Mouse (Mus musculus) lung, postnatal 0 days (tissue): ENCODE data around the gene Vgll2. TPM values are rescaled to one million over a fixed set of nuclear protein-coding genes. Genes with fewer than 3 reads are reported as not detected.

Experiments used
- ATAC-seq: fragments of 200-750 bp; cut with Nextera tagmentation; 2 replicates; pipeline ENCODE4 v1.8.0; 2017; ENCODE audit warnings: moderate library complexity
- DNase-seq: peaks from one replicate; pipeline ENCODE4 v3.0.0-alpha.2; 2016; ENCODE audit warnings: low spot score
- H3K27ac ChIP-seq: fragments of 300-500 bp; sonication (generic); 2 replicates; pipeline ENCODE4 v1.5.1; 2014; ENCODE audit warnings: antibody characterized with exemption, mild to moderate bottlenecking, low read length, mixed read lengths
- H3K27me3 ChIP-seq: fragments of 300-500 bp; sonication (generic); replicated peaks from 2 replicates; pipeline ENCODE4 v1.6.1; 2014; ENCODE audit warnings: low read length, mixed read lengths; ENCODE audit not compliant: insufficient read depth
- H3K36me3 ChIP-seq: fragments of 300-500 bp; sonication (generic); 2 replicates; pipeline ENCODE4 v1.6.1; 2014; ENCODE audit warnings: low read length, mixed read lengths; ENCODE audit not compliant: insufficient read depth
- H3K4me1 ChIP-seq: fragments of 300-500 bp; sonication (generic); 2 replicates; pipeline ENCODE4 v1.6.1; 2014; ENCODE audit warnings: antibody characterized with exemption, low read depth, low read length, mixed read lengths; ENCODE audit not compliant: insufficient read depth
- H3K4me2 ChIP-seq: fragments of 300-500 bp; sonication (generic); replicated peaks from 2 replicates; pipeline ENCODE4 v1.6.1; 2014; ENCODE audit warnings: low read depth, mild to moderate bottlenecking, low read length, moderate library complexity, mixed read lengths
- H3K4me3 ChIP-seq: fragments of 300-500 bp; sonication (generic); 2 replicates; pipeline ENCODE4 v1.5.1; 2014; ENCODE audit warnings: low read depth, low read length
- H3K9ac ChIP-seq: fragments of 300-500 bp; sonication (generic); replicated peaks from 2 replicates; pipeline ENCODE4 v1.6.1; 2014; ENCODE audit warnings: low read depth, mild to moderate bottlenecking
- H3K9me3 ChIP-seq: fragments of 300-500 bp; sonication (generic); 2 replicates; pipeline ENCODE4 v1.6.1; 2016; ENCODE audit warnings: low read length, mixed read lengths
- CTCF ChIP-seq: IDR thresholded peaks from 2 replicates; pipeline ENCODE4 v1.5.1; 2016; ENCODE audit warnings: antibody characterized with exemption, mild to moderate bottlenecking
- EP300 ChIP-seq: IDR thresholded peaks from 2 replicates; pipeline ENCODE4 v1.6.1; 2016; ENCODE audit warnings: antibody characterized with exemption, mild to moderate bottlenecking, control low read depth
- WGBS: fragments of 180-500 bp; shearing (Covaris S2); extraction: QIAGEN DNeasy Blood & Tissue Kit; methylation state at CpG from one replicate; pipeline ENCODE4 v1.1.7; 2014; 5-methylcytosine and 5-hydroxymethylcytosine counted together
- microRNA-seq: library from miRNA; unstranded; fragments of <30 nt; microRNA quantifications from one replicate; pipeline ENCODE4, GENCODE M21; 2016
- polyA plus RNA-seq: library from polyadenylated mRNA; unstranded; fragments of >200 nt; fragmentation: Nextera tagmentation; extraction: Ambion mirVana; gene quantifications from 2 replicates; pipeline ENCODE4 v1.2.1, GENCODE M21; 2015

Vgll2 gene
- polyA plus RNA-seq, 1 experiment from 2014 or later, result not detected

DNA sequence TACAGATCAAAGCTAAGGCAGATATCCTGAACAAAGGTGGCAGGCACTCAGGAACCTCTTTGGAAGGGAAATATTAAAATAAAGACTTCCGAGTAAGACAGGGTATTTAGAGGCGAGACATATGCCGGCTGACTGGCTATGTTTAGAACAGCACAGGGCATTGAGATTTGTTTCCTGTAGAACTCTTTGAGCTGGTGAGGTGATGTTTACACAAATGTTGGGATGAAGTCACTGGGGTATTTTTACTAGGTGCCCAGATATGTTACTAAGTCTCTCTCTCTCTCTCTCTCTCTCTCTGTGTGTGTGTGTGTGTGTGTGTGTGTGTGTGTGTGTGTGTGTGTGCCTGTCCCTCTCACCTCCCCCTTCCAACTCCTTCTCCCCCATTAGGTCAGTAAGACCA is 26.0 kb downstream of the Vgll2 start:
- TF ChIP-seq EP300 (no peak), CTCF (no peak)
- WGBS, result 19% methylated on average over 3 of the region's 3 CpGs
- no peak for ATAC-seq

DNA sequence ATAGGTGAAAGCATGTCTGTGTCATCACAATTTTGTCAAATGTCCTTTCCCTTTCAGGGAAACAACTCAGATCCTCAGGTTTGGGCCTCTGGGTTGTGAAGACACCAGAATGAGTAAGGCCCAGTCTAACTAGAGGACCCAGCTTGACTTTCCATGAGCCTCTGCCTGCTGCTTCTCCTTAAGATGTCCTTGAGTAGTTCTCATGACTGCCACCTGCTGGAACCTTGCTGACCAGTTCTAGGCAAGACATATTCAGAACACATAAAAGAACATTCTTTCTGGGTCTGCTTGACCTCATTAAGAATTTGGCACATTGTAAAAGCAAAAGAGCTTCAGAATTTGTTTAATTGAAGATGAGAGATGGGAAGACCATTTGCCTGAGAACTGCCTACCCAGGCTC is 50.2 kb downstream of the Vgll2 start:
- H3K4me1 ChIP-seq, result no peaks in the 10 kb centered on the region
- no peaks in the 10 kb centered on the region for H3K27me3 ChIP-seq
- DNase-seq (peak; percentile 43), ATAC-seq (no peak)
- TF ChIP-seq CTCF, result peak; percentile 67
- TF ChIP-seq EP300, result no peak
- no peaks in the 10 kb centered on the region for H3K9me3 ChIP-seq
- no peak overlapping the region for H3K27ac ChIP-seq
- no peak overlapping the region for H3K4me2 ChIP-seq
- H3K4me3 ChIP-seq, result no peak overlapping the region
- H3K9ac ChIP-seq, result no peak overlapping the region
- no peaks in the 10 kb centered on the region for H3K36me3 ChIP-seq

More for the DNA sequence above, 26.0 kb downstream of the Vgll2 start:
- Histone ChIP-seq H3K27ac (no peak overlapping the region), H3K4me3 (no peak overlapping the region), H3K36me3 (no peaks in the 10 kb centered on the region), H3K27me3 (no peaks in the 10 kb centered on the region), H3K9me3 (no peaks in the 10 kb centered on the region), H3K4me2 (no peak overlapping the region), H3K4me1 (no peaks in the 10 kb centered on the region), H3K9ac (no peak overlapping the region)
- DNase-seq, result no peak

Small RNA genes within 50 kb of the gene (microRNA-seq; reads per million reads assigned to microRNA genes)
- gene Gm24084, result not detected

Other genes with a start within 250 kb of the Vgll2 start
- 1.2 and 1.4 TPM in 2 replicates for gene Ros1, start 172.7 kb downstream of the Vgll2 start, polyA plus RNA-seq
- gene Dcbld1, start 211.1 kb downstream of the Vgll2 start, polyA plus RNA-seq, result 20.5 and 24.1 TPM in 2 replicates